Mouse (Mus musculus) olfactory bulb, adult 2 months (tissue): Measurements from ENCODE around the gene Ccna1. TPM values are rescaled to one million over a fixed set of nuclear protein-coding genes. Genes with fewer than 3 reads are reported as not detected.

Source experiments
- H3K27ac ChIP-seq: fragments of 200-500 bp; 2 replicates; pipeline ENCODE4 v1.5.1; 2012; ENCODE audit warnings: low read depth, low read length; ENCODE audit not compliant: insufficient read depth
- H3K4me1 ChIP-seq: fragments of 200-500 bp; 2 replicates; pipeline ENCODE4 v1.6.1; 2012; ENCODE audit warnings: low read length; ENCODE audit not compliant: control insufficient read depth, insufficient read depth
- H3K4me3 ChIP-seq: fragments of 200-500 bp; 2 replicates; pipeline ENCODE4 v1.5.1; 2012; ENCODE audit warnings: mild to moderate bottlenecking, low read depth, low read length, moderate library complexity; ENCODE audit not compliant: insufficient read depth
- CTCF ChIP-seq: fragments of 200-500 bp; IDR thresholded peaks from 2 replicates; pipeline ENCODE4 v1.5.1; 2012; ENCODE audit warnings: low read depth, mild to moderate bottlenecking, low read length, moderate library complexity; ENCODE audit not compliant: insufficient read depth
- POLR2A ChIP-seq: fragments of 200-500 bp; IDR thresholded peaks from 2 replicates; pipeline ENCODE4 v1.6.1; 2012; ENCODE audit warnings: mild to moderate bottlenecking, low read depth, low read length, moderate library complexity; ENCODE audit not compliant: insufficient read depth
- WGBS: fragments of 180-500 bp; shearing (Covaris S2); methylation state at CpG from one replicate; pipeline ENCODE4 v1.1.7; 2018; 5-methylcytosine and 5-hydroxymethylcytosine counted together
- polyA plus RNA-seq: library from polyadenylated mRNA; stranded (reverse); fragments of >200 nt; gene quantifications from 2 replicates; pipeline ENCODE4 v1.2.4, GENCODE M21; 2012; ENCODE audit warnings: low replicate concordance; ENCODE audit not compliant: missing spikeins, insufficient read depth, insufficient read length

The Ccna1 gene
- polyA plus RNA-seq, 1 experiment: not detected

GRCm38 (mm10) chr3:55004036-55004435, 51.3 kb downstream of the Ccna1 start:
- no peak for TF ChIP-seq CTCF
- no peak for TF ChIP-seq POLR2A
- H3K27ac ChIP-seq: no peak overlapping the region
- H3K4me1 ChIP-seq: no peaks in the 10 kb centered on the region
- 73% methylated on average over 4 of the region's 4 CpGs for WGBS
- H3K4me3 ChIP-seq: no peak overlapping the region

DNA sequence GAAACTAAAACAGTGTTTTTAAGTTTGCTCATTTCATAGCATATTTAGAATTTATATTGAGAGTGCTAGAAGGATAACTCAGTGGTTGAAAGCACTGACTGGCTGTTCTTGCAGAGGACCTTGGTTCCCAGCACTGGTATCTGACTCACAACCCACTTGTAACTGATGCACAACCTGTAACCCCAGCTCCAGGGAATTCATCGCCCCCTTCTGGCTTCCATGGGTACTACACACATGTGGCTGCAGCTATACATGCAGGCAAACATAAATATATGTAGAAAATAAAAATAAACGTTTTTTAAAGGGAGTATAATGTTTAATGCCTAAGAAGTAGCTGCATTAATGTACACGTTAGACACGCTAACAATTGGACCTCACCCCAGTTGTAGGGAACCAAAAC, 53.6 kb downstream of the Ccna1 start:
- H3K4me1 ChIP-seq: no peaks in the 10 kb centered on the region
- TF ChIP-seq POLR2A (no peak), CTCF (no peak)
- WGBS: 70% methylated on average over 4 of the region's 4 CpGs
- no peak overlapping the region for H3K4me3 ChIP-seq
- H3K27ac ChIP-seq: no peak overlapping the region

Other genes starting within 250 kb of the Ccna1 start
- not detected in 2 replicates for gene Rfxap, start 247.7 kb downstream of the Ccna1 start, polyA plus RNA-seq
- not detected in 2 replicates for gene Sertm1, start 139.6 kb downstream of the Ccna1 start, polyA plus RNA-seq
- gene Spg20, start 56.6 kb upstream of the Ccna1 start, polyA plus RNA-seq: not detected in 2 replicates
- not detected in 2 replicates for gene Ccdc169, start 81.8 kb upstream of the Ccna1 start, polyA plus RNA-seq
- gene Sohlh2, start 126.5 kb upstream of the Ccna1 start, polyA plus RNA-seq: not detected in 2 replicates
- 265 and 822 TPM in 2 replicates for gene Dclk1, start 186.9 kb upstream of the Ccna1 start, polyA plus RNA-seq